Mouse (Mus musculus): ENCODE measurements around the gene Cyb5r1.
"Not testable (repeated sequence)": the region's sequence is repeated elsewhere in the genome, so short reads cannot be mapped to it uniquely, and the experiment has no call there.

Gene Cyb5r1

GRCm38 (mm10) chr1:134414501-134415167 is 9.3 kb downstream of the Cyb5r1 start:
- no peak for DNase-seq (ENCODE audit: low read depth, low spot score)

DNA sequence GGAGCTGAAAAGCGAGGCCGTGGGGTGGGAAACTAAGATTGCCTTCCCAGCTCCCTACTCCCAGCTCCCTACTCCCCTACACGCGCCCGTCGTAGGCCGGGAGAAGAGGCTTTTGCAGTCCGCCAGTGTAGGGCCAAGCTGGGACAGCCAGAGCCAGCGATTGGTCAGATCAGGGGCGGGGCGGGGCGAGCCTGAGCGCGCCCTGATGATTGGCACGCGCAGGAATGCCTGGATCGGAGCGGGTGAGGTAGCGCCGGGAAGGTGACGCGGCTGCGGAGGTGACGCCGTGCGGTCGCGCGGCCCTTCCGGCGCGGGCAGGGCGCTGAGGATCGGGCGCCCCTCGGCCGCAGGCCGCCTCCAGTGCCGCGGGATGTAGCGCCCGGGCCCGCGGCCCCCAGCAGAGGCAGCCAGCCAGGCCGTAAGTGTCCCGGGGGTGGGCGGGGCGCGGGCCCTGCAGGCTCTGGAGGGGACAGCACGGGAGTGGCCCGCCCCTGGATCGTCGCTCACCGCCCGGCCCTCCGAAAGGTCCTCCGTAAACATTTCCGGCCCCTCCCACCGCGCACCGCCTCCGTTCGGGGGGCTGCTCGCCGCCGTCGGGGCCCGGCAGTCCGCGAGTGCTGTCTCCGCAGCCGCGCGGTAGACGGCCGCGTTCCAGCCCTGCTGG is 9.9 kb downstream of the Cyb5r1 start, which contains the start of gene Adipor1:
Gene Adipor1, plus strand, starts transcription at position 211 of the 664 bp plus-strand sequence.
- DNase-seq (ENCODE audit: low read depth, low spot score) = peak; percentile 93

DNA sequence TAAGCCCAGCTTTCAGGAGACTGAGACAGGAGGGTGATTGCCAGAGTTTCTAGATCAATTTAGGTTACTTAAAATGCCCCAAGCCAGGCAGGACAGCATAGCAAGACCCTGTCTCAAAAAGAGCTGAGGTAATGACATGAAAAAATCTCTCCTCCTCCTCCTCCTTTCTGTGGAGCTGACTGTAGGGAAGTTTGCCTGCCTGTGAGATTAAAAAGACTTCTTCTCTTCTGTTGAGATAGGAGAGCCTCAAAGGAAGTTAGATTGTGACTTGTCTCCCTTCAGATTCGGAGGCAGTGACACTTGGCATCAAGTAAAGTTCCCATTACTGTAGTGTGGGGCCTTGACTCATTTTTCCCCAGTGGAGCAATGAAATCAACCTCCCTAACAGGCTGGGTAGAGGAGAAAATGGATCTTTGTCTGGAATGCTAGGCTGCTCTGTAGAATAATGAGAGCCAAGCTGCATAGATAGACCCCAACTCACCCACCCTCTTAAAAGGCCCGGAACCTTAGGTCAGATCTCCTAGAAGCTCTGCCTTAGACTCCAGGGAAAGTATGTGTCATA is 13.1 kb downstream of the Cyb5r1 start:
- no peak for DNase-seq (ENCODE audit: low read depth, low spot score)

DNA sequence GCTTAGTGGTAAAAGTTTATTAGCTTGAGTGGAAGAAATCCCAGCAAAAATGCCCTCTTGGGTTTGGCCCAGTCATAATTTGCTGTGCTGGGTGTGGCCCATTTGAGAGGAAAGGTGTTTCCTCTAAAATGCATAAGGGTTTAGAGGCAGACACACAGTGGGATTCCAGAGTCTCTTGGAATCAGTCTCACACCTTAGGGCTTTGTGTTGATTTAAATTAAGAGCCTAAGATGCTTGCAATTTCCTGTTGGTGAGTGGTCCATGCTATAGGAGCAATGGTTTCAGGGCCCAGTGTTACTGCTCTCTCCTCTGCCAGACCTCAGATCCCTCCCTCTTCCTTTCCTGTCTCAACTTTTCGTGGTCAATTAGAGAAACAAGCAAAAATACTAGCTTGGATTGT is 13.8 kb downstream of the Cyb5r1 start:
- DNase-seq (ENCODE audit: low read depth, low spot score) = no peak

DNA sequence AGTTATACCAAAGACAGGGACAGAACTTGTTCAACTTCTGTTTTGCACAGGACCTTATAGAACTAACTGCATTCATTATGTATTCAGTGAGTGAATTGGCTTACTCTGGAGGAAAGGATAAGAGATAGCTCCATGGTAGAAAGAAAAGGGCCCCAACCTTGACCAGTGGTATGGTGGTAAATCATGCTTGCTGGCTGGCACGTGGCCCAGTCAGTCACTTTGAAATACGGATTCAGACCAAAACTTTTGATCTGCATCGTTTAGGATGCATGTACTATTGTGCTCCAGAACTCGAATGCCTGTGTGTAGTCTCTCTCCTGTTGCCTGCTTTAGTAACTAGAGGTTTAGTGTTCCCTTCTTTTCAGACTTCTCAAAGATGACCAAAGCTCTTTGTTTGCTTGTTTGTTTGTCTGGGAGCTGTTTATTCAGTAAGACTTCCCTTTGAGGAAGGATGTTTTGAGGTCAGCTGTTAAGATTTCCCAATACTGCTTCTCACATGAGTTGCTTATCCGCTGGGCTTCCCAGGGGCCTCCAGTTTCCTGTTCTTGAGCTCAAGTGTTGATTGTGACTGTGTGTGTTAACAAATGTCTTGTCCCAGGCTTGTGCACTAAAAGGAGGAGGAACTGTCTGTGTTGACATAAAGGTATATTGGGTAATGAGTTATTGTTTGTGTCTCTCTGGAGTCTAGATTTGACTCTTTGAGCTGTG is 14.5 kb downstream of the Cyb5r1 start:
- DNase-seq (ENCODE audit: low read depth, low spot score) = no peak

- DNase-seq (ENCODE audit: low read depth, low spot score) = no peak
Observed at GRCm38 (mm10) chr1:134423911-134424310, 18.6 kb downstream of the Cyb5r1 start.

DNA sequence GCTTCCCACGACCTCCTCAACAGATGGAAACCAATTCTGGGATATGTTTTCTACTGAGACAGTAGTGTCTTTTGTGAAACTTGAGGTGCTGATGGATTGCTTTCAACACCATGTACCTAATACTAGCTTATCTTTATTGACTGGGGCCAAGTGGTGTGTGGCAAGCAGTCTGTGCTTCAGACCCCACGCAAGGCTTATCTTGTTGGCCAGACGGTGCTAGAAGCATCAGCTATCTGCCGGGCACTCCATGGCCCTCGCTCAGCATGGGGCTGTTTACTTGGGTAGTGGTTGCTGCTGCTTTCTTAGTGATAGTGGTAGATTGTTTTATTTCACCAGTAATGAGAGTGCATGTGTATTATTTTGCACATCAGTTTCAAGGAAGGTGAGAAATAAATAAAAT is 20.9 kb downstream of the Cyb5r1 start:
- no peak for DNase-seq (ENCODE audit: low read depth, low spot score)

GRCm38 (mm10) chr1:134433002-134433401 is 27.6 kb downstream of the Cyb5r1 start:
- DNase-seq (ENCODE audit: low read depth, low spot score) = no peak

DNA sequence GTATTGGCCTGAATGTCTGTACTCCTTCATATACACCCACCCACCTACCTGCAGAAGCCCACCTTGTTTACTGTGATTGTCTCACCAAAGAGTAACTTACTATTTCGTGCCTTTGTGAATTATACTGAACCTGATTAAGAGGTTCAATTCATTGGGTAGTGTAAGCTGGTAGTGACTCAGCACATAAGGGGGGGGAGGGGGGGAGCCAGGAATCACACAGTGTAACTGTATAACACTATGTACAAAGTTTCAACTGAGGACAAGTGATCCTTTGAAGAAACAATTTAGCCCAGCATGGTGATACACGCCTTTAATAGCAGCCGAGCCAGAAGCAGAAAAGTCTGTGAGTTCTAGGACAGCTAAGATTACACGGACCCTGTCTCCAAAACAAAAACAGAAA is 28.1 kb downstream of the Cyb5r1 start:
- no peak for DNase-seq (ENCODE audit: low read depth, low spot score)

DNA sequence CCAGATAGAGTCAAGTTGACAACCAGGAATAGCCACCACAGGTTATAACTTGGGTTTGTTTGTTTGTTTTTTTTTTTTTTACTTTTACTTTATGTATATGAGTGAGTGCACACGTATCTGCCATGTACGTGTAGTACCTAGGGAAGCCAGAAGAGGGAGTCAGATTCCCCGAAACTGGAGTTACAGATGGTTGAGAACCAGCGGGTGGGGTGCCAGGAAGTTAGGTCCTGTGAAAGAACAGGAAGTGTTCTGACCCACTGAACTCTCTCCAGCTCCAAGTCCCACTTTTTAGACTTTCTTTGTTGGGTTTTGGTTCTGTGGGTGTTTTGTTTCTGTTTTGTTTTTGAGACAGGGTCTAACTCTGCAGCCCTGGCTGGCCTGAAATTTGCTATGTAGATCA is 30.1 kb downstream of the Cyb5r1 start:
- no peak for DNase-seq (ENCODE audit: low read depth, low spot score)

DNA sequence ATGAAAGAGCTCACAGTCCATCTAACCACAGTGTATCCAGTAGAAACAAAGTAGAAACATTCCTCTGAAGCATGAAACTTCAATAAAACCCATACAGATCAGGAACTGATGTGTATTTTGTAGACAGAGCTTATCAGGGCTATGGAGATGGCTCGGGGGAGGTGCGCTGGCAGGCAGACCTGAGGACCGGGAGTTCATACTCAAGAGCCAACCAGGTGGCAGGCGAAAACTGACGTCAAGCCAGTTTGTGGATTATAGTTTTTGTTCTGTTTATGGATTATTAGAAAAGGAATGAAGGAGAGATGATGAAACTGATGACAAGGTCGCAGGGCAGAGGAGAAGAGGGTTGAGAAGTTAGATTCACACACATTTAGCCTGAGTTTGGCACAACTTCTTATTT is 35.1 kb downstream of the Cyb5r1 start:
- DNase-seq (ENCODE audit: low read depth, low spot score) = no peak

GRCm38 (mm10) chr1:134441737-134442136 is 36.4 kb downstream of the Cyb5r1 start:
- not testable (repeated sequence) for DNase-seq (ENCODE audit: low read depth, low spot score)

DNA sequence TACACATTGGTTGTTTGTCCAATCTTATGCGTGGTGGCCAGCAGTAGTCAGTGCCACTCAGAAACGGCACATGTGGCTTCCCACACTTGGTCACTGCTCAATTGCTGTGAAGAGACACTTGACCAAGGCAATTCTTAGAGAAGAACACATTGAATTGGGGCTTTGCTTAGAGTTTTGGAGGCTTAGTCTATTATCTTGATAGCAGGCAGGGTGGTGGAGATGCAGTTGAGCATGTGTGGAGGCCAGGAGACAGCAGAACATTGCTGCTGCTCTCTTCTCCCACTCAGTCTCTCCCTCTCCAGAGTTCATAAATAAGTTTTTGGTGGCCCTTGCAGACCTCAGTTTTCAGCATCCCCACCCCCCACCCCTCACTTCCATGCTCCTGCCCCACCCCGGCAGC is 37.0 kb downstream of the Cyb5r1 start:
- DNase-seq (ENCODE audit: low read depth, low spot score) = no peak

DNA sequence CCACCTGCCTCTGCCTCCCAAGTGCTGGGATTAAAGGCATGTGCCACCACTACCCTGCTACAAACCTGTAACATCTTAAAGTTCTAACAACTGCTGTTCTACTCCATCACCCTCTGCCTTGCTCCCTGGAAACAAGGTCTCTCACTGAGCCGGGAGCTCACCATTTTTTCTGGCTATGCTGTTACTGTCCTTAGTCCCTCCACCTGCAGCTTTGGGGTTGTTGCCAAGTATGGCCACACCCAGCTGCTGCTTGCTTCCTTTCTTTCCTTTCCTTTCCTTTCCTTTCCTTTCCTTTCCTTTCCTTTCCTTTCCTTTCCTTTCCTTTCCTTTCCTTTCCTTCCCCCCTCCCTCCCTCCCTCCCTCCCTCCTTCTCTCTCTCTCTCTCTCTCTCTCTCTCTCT is 37.9 kb downstream of the Cyb5r1 start:
- DNase-seq (ENCODE audit: low read depth, low spot score) = not testable (repeated sequence)

DNA sequence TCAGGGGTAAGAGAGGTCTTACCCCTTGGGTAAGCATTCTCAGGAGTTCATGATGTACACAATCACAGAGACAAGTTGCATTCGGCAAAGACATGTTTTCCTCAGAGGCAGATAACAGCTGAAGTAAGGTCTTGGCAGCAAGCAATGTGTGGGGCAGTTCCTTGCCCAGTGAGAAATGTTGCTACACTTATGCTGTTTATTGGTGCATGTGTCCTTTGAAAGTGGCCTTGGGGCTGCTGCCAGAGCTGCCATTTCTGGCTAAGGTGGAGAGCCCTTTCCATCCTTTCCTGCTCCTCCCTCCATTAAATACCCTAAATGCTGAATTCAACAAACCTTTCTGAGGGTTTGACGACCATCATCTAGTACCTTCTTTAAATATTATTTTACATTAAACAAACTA is 40.1 kb downstream of the Cyb5r1 start:
- no peak for DNase-seq (ENCODE audit: low read depth, low spot score)

DNA sequence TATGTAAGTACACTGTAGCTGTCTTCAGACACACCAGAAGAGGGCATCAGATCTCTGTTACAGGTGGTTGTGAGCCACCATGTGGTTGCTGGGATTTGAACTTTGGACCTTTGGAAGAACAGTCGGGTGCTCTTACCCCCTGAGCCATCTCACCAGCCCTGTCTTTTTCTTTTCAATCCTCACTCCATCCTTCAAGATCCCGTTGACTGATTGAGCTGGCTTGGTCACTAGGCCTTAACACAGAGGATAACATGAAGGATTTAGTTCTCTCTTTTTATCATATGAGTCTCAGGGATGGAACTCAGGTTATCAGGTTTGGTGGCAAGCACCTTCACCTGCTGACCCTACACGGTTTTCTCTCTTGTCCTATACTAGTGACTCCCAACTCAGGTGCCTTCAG is 43.2 kb downstream of the Cyb5r1 start:
- DNase-seq (ENCODE audit: low read depth, low spot score) = not testable (repeated sequence)

DNA sequence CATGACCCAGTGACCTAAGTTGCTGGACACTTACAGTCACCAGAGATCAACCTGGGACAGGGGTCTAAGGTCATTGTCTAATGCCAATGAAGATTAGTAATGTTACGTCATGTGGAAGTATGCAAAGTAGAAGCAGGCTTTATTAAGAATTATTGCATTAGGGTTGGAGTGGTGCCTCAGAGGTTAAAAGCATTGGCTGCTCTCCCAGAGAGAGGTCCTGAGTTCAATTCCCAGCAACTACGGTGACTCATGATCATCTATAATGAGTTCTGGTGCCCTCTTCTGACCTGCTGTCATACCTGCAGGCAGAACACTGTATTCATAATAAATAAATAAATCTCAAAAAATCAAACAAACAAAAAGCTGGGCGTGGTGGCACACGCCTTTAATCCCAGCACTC is 44.8 kb downstream of the Cyb5r1 start:
- DNase-seq (ENCODE audit: low read depth, low spot score) = no peak

DNA sequence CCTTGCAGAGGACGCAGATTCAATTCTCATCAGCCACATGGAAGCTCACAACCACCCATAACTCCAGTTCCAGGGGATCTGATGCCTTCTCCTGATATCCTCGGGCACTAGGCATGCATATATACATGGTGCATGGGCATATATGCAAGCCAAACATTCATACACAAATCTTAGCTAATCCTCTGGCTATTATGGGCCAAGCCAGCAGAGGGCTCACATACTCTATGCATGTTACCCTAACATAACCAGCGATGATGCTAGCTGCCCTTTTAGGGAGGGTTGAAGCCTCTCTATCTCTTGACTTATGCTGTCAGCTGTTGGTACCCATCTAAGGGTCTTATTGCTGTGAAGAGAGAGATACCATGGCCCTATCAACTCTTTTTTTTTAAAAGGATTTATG is 45.6 kb downstream of the Cyb5r1 start:
- DNase-seq (ENCODE audit: low read depth, low spot score) = no peak

GRCm38 (mm10) chr1:134454904-134455824 is 49.8 kb downstream of the Cyb5r1 start, which contains the start of gene Klhl12:
Gene Klhl12, plus strand, starts transcription at chr1:134455531.
- peak; percentile 87 for DNase-seq (ENCODE audit: low read depth, low spot score)

DNA sequence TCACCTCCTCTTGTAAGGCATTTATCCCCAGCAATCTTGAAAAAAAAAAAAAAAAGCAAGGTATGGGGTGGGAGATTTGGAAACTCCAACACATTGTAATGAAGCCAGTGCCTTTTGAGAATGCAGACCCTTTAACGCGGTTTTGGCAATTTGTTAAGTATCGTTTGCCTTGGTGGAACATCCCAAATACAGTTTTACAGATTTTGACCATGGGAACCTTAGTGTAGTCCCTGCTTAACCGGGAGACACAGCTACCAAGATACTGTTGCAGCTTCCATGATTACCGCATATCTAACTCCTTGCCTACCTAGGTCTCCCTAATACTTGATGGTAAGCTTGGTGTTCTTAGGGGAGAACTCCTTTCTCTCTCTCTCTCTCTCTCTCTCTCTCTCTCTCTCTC is 50.7 kb downstream of the Cyb5r1 start:
- no peak for DNase-seq (ENCODE audit: low read depth, low spot score)

DNA sequence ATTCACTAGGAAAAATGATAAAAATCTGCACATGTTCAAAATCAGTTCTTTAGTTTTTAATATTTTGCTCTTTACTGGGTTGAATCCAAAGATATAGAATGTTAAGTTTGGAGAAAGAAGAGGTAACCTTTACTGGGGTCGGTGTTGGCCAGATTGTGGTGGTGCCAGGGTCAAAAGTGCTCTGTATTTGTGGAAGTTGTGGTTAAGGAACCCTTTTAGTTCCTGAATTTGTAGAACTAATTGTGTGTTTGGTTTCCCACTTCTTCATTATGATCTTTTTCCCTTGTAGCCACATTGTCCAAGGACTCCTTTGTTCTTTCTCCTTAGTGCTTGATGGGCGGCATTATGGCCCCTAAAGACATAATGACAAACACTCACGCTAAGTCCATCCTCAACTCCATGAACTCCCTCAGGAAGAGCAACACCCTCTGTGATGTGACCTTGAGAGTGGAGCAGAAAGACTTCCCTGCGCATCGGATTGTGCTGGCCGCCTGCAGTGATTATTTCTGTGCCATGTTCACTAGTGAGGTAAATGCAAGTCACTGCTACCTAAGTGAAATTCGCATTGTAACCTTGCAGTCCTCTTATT is 52.9 kb downstream of the Cyb5r1 start:
- DNase-seq (ENCODE audit: low read depth, low spot score) = no peak

Data from embryo, embryonic 11.5 days (tissue).